Mouse (Mus musculus) hindbrain, embryonic 12.5 days (tissue): ENCODE results near the gene Hoxc10. TPM values are rescaled to one million over a fixed set of nuclear protein-coding genes. Genes with fewer than 3 reads are reported as not detected.

Experiments used
- ATAC-seq: fragments of 200-750 bp; cut with Nextera tagmentation; 2 replicates; pipeline ENCODE4 v1.8.0; 2017; ENCODE audit warnings: moderate TSS enrichment; ENCODE audit not compliant: low FRiP score
- H3K27ac ChIP-seq: fragments of 300-500 bp; sonication (generic); 2 replicates; pipeline ENCODE4 v1.5.1; 2016; ENCODE audit warnings: mild to moderate bottlenecking
- H3K27me3 ChIP-seq: fragments of 300-500 bp; sonication (generic); 2 replicates; pipeline ENCODE4 v1.6.1; 2016; ENCODE audit warnings: mild to moderate bottlenecking
- H3K36me3 ChIP-seq: fragments of 300-500 bp; sonication (generic); 2 replicates; pipeline ENCODE4 v1.6.1; 2016; ENCODE audit warnings: mild to moderate bottlenecking
- H3K4me1 ChIP-seq: fragments of 300-500 bp; sonication (generic); 2 replicates; pipeline ENCODE4 v1.6.1; 2016
- H3K4me2 ChIP-seq: fragments of 300-500 bp; sonication (generic); replicated peaks from 2 replicates; pipeline ENCODE4 v1.6.1; 2016; ENCODE audit warnings: mild to moderate bottlenecking
- H3K4me3 ChIP-seq: fragments of 300-500 bp; sonication (generic); 2 replicates; pipeline ENCODE4 v1.5.1; 2016; ENCODE audit warnings: mild to moderate bottlenecking
- H3K9ac ChIP-seq: fragments of 300-500 bp; sonication (generic); 2 replicates; pipeline ENCODE4 v1.6.1; 2016; ENCODE audit warnings: mild to moderate bottlenecking, moderate library complexity
- H3K9me3 ChIP-seq: fragments of 300-500 bp; sonication (generic); replicated peaks from 2 replicates; pipeline ENCODE4 v1.6.1; 2016; ENCODE audit warnings: mild to moderate bottlenecking
- WGBS: fragments of 180-500 bp; shearing (Covaris S2); methylation state at CpG from one replicate; pipeline ENCODE4 v1.1.7; 2016; 5-methylcytosine and 5-hydroxymethylcytosine counted together
- polyA plus RNA-seq: library from polyadenylated mRNA; unstranded; fragments of >200 nt; fragmentation: Nextera tagmentation; extraction: Ambion mirVana; gene quantifications from 2 replicates; pipeline ENCODE4 v1.2.1, GENCODE M21; 2016

Hoxc10 gene
- polyA plus RNA-seq, 1 experiment from 2014 or later = not detected

DNA sequence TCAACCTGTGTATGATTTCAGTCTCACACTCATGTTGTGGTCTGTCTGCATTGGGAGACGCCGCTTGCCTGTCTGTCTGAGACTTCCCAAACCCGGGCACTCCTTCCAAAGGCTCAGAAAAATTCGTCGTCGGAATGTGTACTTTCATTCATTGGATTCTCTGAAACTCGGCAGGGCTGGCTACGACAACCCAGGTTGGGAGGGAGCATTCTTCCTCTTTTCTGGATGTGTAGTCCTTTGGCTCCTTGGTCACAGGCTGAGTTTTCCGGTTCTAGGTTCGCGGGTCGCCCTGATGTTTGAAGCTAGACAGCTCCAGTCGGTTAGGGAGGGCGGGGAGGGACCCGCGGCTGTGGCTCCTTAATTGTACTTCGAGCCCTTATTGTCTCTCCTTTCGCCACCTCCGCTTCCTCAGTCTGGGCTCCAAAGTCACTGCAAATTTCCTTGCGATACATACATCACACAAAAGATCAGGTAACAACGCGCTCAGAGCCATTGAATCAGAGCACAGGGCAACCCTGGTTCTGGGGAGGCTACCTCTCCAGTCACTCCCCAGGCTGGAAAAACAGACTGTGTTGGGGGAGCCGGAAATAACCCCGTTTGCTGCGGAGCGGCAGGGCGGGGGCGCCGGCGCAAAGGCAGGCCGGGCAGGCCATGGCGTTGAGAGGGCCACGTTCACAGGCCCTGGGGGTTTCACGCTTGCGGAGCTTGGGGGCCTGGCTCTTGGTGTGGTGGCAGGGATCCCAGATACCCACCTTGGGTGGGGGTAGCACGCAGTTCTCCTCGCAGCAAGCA lies 10.2 kb downstream of the Hoxc10 start:
- peaks cover 5% of the 10 kb centered on the region; the same call in 1 of the 2 replicates for H3K4me1 ChIP-seq
- H3K27me3 ChIP-seq = peaks cover 100% of the 10 kb centered on the region
- H3K36me3 ChIP-seq = no peaks in the 10 kb centered on the region
- no peaks in the 10 kb centered on the region for H3K9me3 ChIP-seq
- H3K4me3 ChIP-seq = no peak overlapping the region
- under 1% methylated on average over 37 of the region's 37 CpGs for WGBS
- H3K9ac ChIP-seq = no peak overlapping the region
- no peak overlapping the region for H3K27ac ChIP-seq
- no peak overlapping the region for H3K4me2 ChIP-seq
- no peak for ATAC-seq

DNA sequence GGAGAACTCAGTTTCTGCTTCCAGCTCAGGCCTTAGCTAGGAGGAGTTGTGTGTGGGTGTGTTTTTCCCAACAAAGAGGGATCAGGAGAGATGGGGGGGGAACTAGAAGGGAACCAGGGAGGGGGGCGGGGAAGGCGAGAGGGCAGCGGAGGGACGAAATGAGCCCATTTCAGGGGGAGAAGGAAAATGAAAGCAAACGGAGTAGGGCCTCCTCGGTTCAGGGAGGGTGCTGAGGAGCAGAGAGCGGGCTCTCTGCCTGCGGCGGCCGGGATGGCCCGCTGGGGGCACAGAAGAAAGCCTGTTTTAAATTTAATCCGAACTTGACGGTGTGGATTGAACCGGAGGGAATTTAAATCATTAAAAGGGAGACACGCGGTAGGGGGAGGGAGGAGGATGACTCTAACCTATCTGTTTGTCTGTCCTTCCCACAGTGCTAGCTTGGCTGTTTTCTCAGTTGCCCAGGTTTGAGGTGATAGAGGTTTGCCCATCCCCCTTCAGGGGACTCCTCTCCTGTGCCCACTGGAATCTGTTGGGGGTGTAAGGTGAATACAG lies 10.9 kb downstream of the Hoxc10 start:
- Histone ChIP-seq H3K27ac (no peak overlapping the region), H3K36me3 (no peaks in the 10 kb centered on the region), H3K9me3 (no peaks in the 10 kb centered on the region), H3K27me3 (peaks cover 100% of the 10 kb centered on the region), H3K4me1 (peaks cover 7% of the 10 kb centered on the region; the same call in 1 of the 2 replicates), H3K9ac (no peak overlapping the region), H3K4me2 (no peak overlapping the region), H3K4me3 (no peak overlapping the region)
- 1% methylated on average over 16 of the region's 16 CpGs for WGBS
- no peak for ATAC-seq

DNA sequence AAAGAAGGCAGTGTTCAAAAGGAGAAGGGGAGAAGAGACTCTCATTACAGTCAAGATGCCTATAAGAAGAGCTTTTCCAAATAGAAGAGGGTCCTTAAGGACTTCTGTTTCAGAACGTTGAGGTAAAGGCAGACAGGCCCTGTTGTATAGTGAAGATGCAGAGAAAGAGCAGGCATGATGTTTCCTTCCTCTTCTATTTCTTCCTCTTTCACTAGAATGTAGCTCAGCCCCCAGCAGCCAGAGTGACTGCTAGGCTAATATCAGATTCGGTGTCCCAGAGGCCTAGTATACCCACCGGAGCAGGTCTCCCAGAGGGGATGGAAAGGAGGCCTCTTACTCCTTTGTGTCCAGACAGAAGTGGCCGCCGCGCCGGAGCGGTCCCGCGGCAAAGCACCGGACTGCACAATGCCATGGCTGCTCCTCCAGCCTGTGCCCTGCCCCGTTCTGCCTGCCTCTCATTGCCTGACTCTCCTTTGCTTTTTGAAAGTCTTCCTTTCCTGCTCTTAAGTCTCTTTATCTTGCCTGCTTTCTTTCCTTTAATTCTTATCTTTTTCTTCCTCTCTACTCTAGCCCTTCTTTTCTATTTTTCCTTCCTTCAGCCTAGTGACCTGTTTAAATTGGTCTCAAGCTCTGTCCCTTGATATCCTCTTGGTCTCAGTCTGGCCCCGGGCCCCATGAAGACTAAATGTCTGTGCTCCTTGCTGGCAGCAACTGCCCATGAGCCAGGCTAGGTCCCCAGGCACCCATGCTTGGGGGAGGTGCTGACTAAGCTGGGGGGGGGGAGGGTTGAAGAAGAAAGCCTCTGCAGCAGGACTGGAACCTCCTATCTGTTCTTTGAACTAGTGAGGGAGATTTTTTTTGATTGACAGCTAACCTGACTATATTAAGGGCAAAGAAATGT lies 12.3 kb downstream of the Hoxc10 start:
- Histone ChIP-seq H3K27me3 (peaks cover 100% of the 10 kb centered on the region), H3K4me3 (no peak overlapping the region)

DNA sequence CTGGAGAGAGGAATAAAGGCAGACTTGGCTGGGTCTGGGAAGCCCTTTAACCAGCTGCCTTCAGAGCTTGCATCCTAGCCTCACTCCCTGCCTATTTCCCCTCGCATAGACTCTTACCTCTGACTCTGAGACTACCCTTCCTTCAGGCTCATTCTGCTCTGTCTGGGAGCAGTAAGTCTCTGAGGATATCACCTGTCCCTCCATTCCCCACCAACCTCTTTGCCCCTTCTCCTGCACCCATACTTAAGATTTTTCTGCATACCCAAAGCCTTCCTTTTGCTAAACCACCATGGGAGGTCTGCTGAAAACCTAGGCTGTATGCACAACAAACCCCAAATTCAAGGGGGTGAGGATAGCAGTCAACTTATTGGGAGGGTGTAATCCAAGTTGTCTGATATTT lies 13.3 kb downstream of the Hoxc10 start:
- no peak overlapping the region for H3K4me3 ChIP-seq
- no peaks in the 10 kb centered on the region for H3K36me3 ChIP-seq
- H3K27ac ChIP-seq = no peak overlapping the region
- WGBS = 0% methylated on average over 1 of the region's 1 CpGs
- no peak overlapping the region for H3K4me2 ChIP-seq
- H3K9me3 ChIP-seq = no peaks in the 10 kb centered on the region
- no peak overlapping the region for H3K9ac ChIP-seq
- ATAC-seq = no peak
- H3K4me1 ChIP-seq = peaks cover 7% of the 10 kb centered on the region; the same call in 1 of the 2 replicates
- H3K27me3 ChIP-seq = peaks cover 100% of the 10 kb centered on the region

More for the DNA sequence above, 12.3 kb downstream of the Hoxc10 start:
- H3K9ac ChIP-seq = no peak overlapping the region
- no peak overlapping the region for H3K4me2 ChIP-seq
- H3K27ac ChIP-seq = no peak overlapping the region
- no peaks in the 10 kb centered on the region for H3K9me3 ChIP-seq
- 2% methylated on average over 13 of the region's 13 CpGs for WGBS
- ATAC-seq = no peak
- peaks cover 7% of the 10 kb centered on the region; the same call in 1 of the 2 replicates for H3K4me1 ChIP-seq
- H3K36me3 ChIP-seq = no peaks in the 10 kb centered on the region

DNA sequence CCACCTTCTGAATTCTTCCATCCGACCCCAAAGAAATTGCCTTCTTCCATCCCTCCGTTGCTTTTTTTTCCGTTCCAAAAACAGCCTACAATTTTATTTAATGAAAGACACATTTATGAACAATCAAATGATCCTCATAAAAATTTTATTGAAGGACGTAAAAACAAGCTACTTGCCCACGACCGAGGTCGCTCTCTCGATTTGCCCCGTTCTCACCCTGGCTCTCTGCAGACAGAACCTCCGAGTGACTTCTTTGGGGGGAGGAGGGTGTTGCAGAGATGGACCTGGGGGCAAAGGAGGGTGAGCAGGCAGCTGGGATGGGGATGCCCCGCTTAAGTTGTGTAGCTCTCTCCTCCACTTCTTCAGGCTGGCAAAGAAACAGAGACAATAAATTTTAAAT lies 13.8 kb downstream of the Hoxc10 start:
- WGBS = 3% methylated on average over 11 of the region's 11 CpGs
- Histone ChIP-seq H3K4me1 (peaks cover 7% of the 10 kb centered on the region; the same call in 1 of the 2 replicates), H3K27me3 (peaks cover 100% of the 10 kb centered on the region), H3K4me2 (no peak overlapping the region), H3K9me3 (no peaks in the 10 kb centered on the region), H3K27ac (no peak overlapping the region), H3K9ac (no peak overlapping the region), H3K4me3 (no peak overlapping the region), H3K36me3 (no peaks in the 10 kb centered on the region)
- ATAC-seq = no peak

DNA sequence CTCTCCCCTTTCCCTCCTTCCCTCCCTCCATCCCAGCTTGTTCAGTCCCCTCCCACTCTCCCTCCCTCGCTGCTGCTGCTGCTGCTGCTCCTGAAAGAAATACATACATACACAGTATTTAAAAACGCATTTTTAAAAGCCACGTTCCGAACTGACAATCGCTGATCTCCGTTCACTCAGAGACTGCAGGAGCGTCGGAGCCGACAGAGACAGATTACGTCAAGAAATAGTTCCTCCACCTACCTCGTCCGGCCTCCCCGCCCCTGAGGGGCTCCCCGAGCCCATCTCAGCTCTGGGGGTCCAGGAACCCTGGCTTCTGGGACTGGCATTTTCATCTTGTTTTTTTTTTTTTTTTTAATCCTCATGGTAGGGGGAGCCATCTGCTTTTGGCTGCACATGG lies 14.3 kb downstream of the Hoxc10 start:
- Histone ChIP-seq H3K36me3 (no peaks in the 10 kb centered on the region), H3K27me3 (peaks cover 100% of the 10 kb centered on the region), H3K9ac (no peak overlapping the region), H3K4me1 (peaks cover 7% of the 10 kb centered on the region; the same call in 1 of the 2 replicates), H3K4me2 (peak overlapping the region; percentile 39), H3K9me3 (no peaks in the 10 kb centered on the region), H3K4me3 (0 out of 2 replicates have a peak overlapping the region, but pooled peaks have one; percentile 19), H3K27ac (no peak overlapping the region)
- ATAC-seq = no peak
- WGBS = 2% methylated on average over 14 of the region's 14 CpGs

DNA sequence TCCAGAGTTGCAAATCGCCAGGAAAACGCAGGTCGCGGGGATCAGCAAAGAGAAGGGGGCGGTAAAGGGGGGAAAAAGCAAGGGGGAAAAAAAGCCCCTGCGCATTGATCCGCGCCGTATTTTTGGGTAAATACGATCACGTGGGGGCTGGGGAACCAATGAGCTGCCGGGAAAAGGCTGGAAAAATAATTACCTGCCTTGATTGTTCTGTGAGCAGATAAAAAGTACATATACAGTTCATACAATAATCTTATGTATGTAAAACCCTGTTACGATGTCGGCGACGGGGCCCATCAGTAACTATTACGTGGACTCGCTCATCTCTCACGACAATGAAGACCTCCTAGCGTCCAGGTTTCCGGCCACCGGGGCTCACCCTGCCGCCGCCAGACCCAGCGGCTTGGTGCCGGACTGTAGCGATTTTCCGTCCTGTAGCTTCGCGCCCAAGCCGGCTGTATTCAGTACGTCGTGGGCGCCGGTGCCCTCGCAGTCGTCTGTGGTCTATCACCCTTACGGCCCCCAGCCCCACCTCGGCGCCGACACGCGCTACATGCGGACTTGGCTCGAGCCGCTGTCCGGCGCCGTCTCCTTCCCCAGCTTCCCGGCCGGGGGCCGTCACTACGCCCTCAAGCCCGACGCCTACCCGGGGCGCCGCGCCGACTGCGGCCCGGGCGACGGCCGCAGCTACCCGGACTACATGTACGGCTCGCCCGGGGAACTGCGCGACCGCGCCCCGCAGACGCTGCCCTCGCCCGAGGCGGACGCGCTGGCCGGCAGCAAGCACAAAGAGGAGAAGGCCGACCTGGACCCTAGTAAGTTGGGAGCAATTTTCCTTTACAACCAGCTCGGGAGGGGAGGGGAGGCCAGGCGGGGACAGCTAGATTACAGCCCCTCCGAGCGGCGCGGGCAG lies 15.0 kb downstream of the Hoxc10 start:
- peaks cover 7% of the 10 kb centered on the region; the same call in 1 of the 2 replicates for H3K4me1 ChIP-seq
- H3K4me2 ChIP-seq = peak overlapping the region; percentile 39
- H3K9ac ChIP-seq = no peak overlapping the region
- no peaks in the 10 kb centered on the region for H3K36me3 ChIP-seq
- H3K4me3 ChIP-seq = peak overlapping the region; percentile 19
- no peaks in the 10 kb centered on the region for H3K9me3 ChIP-seq
- peaks cover 100% of the 10 kb centered on the region for H3K27me3 ChIP-seq
- under 1% methylated on average over 88 of the region's 88 CpGs for WGBS
- ATAC-seq = no peak
- no peak overlapping the region for H3K27ac ChIP-seq

DNA sequence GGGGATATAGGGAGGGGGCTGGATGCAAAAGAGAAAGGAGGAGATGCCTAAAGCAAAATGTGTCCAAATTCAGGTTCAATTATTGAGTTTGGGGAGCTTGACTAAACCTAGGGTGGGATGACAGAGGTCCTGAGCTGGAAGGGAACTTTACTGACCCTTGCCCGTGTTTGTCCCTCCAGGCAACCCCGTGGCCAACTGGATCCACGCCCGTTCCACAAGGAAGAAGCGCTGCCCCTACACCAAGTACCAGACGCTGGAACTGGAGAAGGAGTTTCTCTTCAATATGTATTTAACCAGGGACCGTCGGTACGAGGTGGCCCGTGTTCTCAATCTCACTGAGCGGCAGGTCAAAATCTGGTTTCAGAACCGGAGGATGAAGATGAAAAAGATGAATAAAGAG lies 17.1 kb downstream of the Hoxc10 start:
- H3K9me3 ChIP-seq = no peaks in the 10 kb centered on the region
- H3K27me3 ChIP-seq = peaks cover 100% of the 10 kb centered on the region
- no peak overlapping the region for H3K4me2 ChIP-seq
- no peak for ATAC-seq
- H3K27ac ChIP-seq = no peak overlapping the region
- peaks cover 7% of the 10 kb centered on the region; the same call in 1 of the 2 replicates for H3K4me1 ChIP-seq
- no peak overlapping the region for H3K4me3 ChIP-seq
- H3K36me3 ChIP-seq = no peaks in the 10 kb centered on the region
- no peak overlapping the region for H3K9ac ChIP-seq
- WGBS = under 1% methylated on average over 12 of the region's 12 CpGs

DNA sequence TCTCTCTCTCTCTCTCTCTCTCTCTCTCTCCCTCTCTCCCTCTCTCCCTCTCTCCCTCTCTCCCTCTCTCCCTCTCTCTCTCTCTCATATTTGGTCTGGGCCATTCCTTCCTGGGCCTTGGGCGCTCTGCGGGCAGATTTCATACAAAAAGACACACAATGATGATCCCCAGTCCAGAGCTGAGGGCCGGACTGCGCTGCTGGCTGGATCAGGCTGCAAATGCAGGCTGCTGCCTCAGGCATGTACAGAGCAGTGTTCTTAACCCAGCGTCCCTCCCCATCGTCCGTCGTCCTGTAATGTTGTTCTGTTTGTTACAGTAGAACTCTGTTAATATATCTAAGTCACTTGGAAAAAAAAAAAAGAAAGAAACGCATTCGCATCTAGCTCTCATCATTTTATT lies 17.9 kb downstream of the Hoxc10 start:
- H3K27ac ChIP-seq = no peak overlapping the region
- H3K9me3 ChIP-seq = no peaks in the 10 kb centered on the region
- no peak overlapping the region for H3K9ac ChIP-seq
- WGBS = 2% methylated on average over 10 of the region's 10 CpGs
- no peak overlapping the region for H3K4me2 ChIP-seq
- no peak for ATAC-seq
- H3K27me3 ChIP-seq = peaks cover 100% of the 10 kb centered on the region
- H3K4me3 ChIP-seq = no peak overlapping the region
- no peaks in the 10 kb centered on the region for H3K36me3 ChIP-seq
- H3K4me1 ChIP-seq = peaks cover 7% of the 10 kb centered on the region; the same call in 1 of the 2 replicates

DNA sequence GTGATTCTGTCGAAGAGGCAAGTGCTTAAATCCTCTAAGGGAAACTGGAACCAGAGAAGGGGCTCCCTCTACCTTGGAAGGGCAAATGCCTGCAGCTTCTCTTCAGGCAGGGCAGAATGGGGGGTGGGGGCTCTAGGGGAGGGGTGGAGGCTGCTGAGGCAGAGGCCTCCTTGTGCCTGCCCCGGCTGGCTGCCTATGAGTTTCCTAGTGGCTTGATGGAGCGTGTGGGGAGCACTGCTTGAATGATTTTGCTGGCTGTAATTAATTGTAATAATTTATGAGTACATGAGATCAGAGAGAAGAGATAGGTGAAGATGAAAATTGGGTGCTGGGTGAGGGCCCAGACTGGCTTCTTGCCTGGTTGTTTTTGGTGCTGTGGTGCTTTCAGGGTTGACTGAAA lies 18.3 kb downstream of the Hoxc10 start:
- 6% methylated on average over 3 of the region's 3 CpGs for WGBS
- no peaks in the 10 kb centered on the region for H3K9me3 ChIP-seq
- peaks cover 100% of the 10 kb centered on the region for H3K27me3 ChIP-seq
- ATAC-seq = no peak
- no peak overlapping the region for H3K4me2 ChIP-seq
- H3K9ac ChIP-seq = no peak overlapping the region
- peaks cover 7% of the 10 kb centered on the region; the same call in 1 of the 2 replicates for H3K4me1 ChIP-seq
- H3K4me3 ChIP-seq = no peak overlapping the region
- H3K36me3 ChIP-seq = no peaks in the 10 kb centered on the region
- no peak overlapping the region for H3K27ac ChIP-seq

DNA sequence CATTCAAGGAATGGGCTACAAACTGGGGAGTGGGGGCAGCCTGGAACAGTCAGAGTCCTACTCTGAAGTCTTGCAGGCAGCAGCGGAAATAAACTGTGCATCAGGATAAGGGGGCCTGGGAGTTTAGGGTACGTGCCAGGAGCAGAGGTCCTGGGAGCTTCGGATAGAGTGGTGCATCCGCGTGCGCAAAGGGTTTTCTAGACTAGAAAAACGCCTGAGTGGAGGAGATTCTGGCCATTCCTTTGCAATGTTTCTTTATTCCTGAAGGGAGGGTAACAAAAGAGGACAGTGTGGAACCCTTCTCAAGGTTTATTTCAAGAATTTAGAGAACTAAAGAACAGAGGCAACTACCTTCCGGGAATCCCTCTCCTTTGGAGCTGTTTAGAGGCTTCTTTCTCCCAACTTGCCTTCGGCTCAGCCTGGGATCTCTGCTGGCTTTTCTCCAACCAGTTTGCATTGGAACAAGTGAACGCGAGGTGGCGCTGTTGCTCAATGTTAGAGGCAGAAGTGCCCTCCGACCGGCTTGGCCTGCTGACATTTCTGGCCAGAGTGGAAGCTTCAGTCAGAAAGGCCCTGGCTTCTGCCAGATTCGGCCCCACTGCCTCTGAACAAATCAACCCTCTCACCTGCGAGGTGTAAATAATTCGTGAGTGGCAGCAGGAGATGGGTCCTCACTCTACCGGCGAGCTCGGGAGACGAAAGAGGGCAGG lies 20.7 kb downstream of the Hoxc10 start:
- no peak overlapping the region for H3K27ac ChIP-seq
- H3K9me3 ChIP-seq = no peaks in the 10 kb centered on the region
- 0 out of 2 replicates have a peak, but pooled peaks cover 3% of the 10 kb centered on the region for H3K4me1 ChIP-seq
- peaks cover 100% of the 10 kb centered on the region for H3K27me3 ChIP-seq
- no peak overlapping the region for H3K4me3 ChIP-seq
- H3K4me2 ChIP-seq = no peak overlapping the region
- H3K9ac ChIP-seq = no peak overlapping the region
- 3% methylated on average over 21 of the region's 21 CpGs for WGBS
- H3K36me3 ChIP-seq = no peaks in the 10 kb centered on the region
- ATAC-seq = peak; percentile 48
